ENCODE assay signal across 8 mouse cellular contexts in the genomic region with DNA sequence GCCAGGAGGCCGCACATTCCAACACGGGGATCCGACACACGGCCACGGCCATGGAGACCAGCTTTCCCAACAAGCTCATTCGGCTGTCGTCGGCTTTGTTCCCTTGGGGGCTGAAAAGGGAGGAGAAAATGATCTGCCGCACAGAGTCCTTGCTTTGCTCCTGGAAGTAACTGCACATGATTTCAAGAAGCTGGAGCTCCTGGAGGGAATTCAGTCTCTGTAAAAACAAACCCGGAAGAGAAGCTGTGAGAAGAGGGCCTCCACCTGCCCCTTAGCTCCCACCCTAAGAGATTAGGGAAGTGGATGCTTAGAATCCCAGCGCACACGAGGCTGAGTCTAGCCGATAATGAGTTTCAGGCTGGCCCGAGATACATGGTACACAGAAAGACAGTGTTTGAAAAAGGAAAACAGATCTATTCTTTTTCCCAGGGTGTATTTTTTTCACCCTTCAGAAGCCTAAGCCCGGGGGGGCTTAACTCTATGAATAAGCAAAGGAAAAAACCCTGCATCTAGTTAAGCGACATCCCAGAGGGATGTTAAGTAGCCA. TPM values are rescaled to one million over a fixed set of nuclear protein-coding genes. Genes with fewer than 3 reads are reported as not detected.
DNase-seq lines count a peak whose midpoint lies in the region; ATAC-seq and TF ChIP-seq lines count a peak whose summit lies in the region.

No protein-coding gene starts in this region.

- peak overlapping the region; percentile 64 to 92; a peak in 3 of 4 replicates for H3K27ac ChIP-seq in heart, embryonic 14.5 days (replicated peaks in 1 of 2; ENCODE audit: control insufficient read depth in 1 of 2, insufficient read depth in 1 of 2, low read depth in 2 of 2, low read length in 2 of 2)
- peak overlapping the region; percentile 89 for H3K27ac ChIP-seq in heart, postnatal 0 days (ENCODE audit: low read depth)

- no peak for TF ChIP-seq EP300 in heart, postnatal 0 days (IDR thresholded peaks at IDR 0.05; ENCODE audit: low read depth)

- H3K27me3 ChIP-seq in heart, embryonic 14.5 days (ENCODE audit: control insufficient read depth, insufficient read depth, low read length) = no peaks in the 10 kb centered on the region
- no peaks in the 10 kb centered on the region for H3K27me3 ChIP-seq in heart, postnatal 0 days (ENCODE audit: control insufficient read depth, insufficient read depth, low read length)

- peaks cover 78% of the 10 kb centered on the region for H3K36me3 ChIP-seq in heart, embryonic 14.5 days (ENCODE audit: control insufficient read depth, insufficient read depth, low read length)
- H3K36me3 ChIP-seq in heart, postnatal 0 days (replicated peaks; ENCODE audit: control insufficient read depth, insufficient read depth, low read length) = peaks cover 56% of the 10 kb centered on the region

- no peak for TF ChIP-seq CTCF in heart, postnatal 0 days (IDR thresholded peaks at IDR 0.05; ENCODE audit: low read depth)

- H3K4me2 ChIP-seq in heart, embryonic 14.5 days (ENCODE audit: low read length) = peak overlapping the region; percentile 94
- peak overlapping the region; percentile 93 for H3K4me2 ChIP-seq in heart, postnatal 0 days (ENCODE audit: low read depth, low read length)

- H3K4me3 ChIP-seq in heart, embryonic 14.5 days (ENCODE audit: control insufficient read depth in 1 of 2, insufficient read depth in 1 of 2, low read depth in 1 of 2, low read length in 2 of 2) = peak overlapping the region; percentile 61 to 84
- peak overlapping the region; percentile 83 for H3K4me3 ChIP-seq in heart, postnatal 0 days (ENCODE audit: low read depth, low read length)

- H3K4me1 ChIP-seq in heart, embryonic 14.5 days (ENCODE audit: control insufficient read depth in 2 of 2, insufficient read depth in 2 of 2, low read length in 2 of 2) = peaks cover 6 to 14% of the 10 kb centered on the region in 2 experiments
- peaks cover 10% of the 10 kb centered on the region for H3K4me1 ChIP-seq in heart, postnatal 0 days (ENCODE audit: control insufficient read depth, insufficient read depth)

- no peaks in the 10 kb centered on the region for H3K9me3 ChIP-seq in heart, embryonic 14.5 days (ENCODE audit: control insufficient read depth, low read length)
- H3K9me3 ChIP-seq in heart, postnatal 0 days (replicated peaks; ENCODE audit: control insufficient read depth, low read length) = no peaks in the 10 kb centered on the region

- ATAC-seq in heart, embryonic 14.5 days (ENCODE audit: insufficient number of reproducible peaks, insufficient read depth, low FRiP score, low read depth) = no peak
- ATAC-seq in heart, postnatal 0 days (ENCODE audit: insufficient read depth, low read depth) = no peak
- 0 out of 2 replicates have a peak, but pooled peaks have one; percentile 38 for ATAC-seq in megakaryocyte-erythroid progenitor cell, adult 5-6 weeks (replicated peaks; ENCODE audit: low FRiP score, low TSS enrichment, poor library complexity, severe bottlenecking)
- no peak for ATAC-seq in monocyte, adult 5-6 weeks (replicated peaks; ENCODE audit: insufficient number of reproducible peaks, low FRiP score, low TSS enrichment, poor library complexity, severe bottlenecking)

- 2% methylated on average over 16 of the region's 16 CpGs for WGBS in heart, embryonic 14.5 days
- WGBS in heart, postnatal 0 days = 3% methylated on average over 16 of the region's 16 CpGs

- peak overlapping the region; percentile 91 for H3K9ac ChIP-seq in heart, embryonic 14.5 days (ENCODE audit: low read length)
- H3K9ac ChIP-seq in heart, postnatal 0 days (replicated peaks; ENCODE audit: low read depth, low read length) = peak overlapping the region; percentile 81

- DNase-seq in heart, adult 9 months (ENCODE audit: low spot score in 2 of 2) = no peak
- peak; percentile 25 for DNase-seq in ZHBTc4 (ENCODE audit: low read depth, low spot score)
- peak; percentile 18 for DNase-seq in heart, postnatal 0 days (ENCODE audit: low spot score)
- DNase-seq in spleen, postnatal 36 days (ENCODE audit: low spot score in 2 of 2) = no peak
- DNase-seq in right cerebral cortex, postnatal 14 days = no peak

RNA-seq across cellular contexts. Expression of a gene that starts 0.9 kb away (rescaled TPM):
- 17.7 and 18.4 TPM in 2 replicates for polyA plus RNA-seq in heart, embryonic 14.5 days (2014; fragmentation: Nextera tagmentation; extraction: Ambion mirVana)
- 34.3 and 45.3 TPM in 2 replicates for total RNA-seq in heart, postnatal 0 days (2014; rRNA removed; ENCODE audit: low replicate concordance)
- polyA plus RNA-seq in heart, postnatal 0 days (2015; fragmentation: Nextera tagmentation; extraction: Ambion mirVana) = 15.4 and 15.8 TPM in 2 replicates
- 60.6 and 64.4 TPM in 2 replicates for total RNA-seq in megakaryocyte-erythroid progenitor cell, adult 5-6 weeks (2014; fragmentation: Nextera tagmentation)
- total RNA-seq in megakaryocyte-erythroid progenitor cell, adult 5-6 weeks (2017) = 10.5 and 23.6 TPM in 2 replicates
- 7.4 to 12.5 TPM (median 10.3 TPM) in 3 replicates for total RNA-seq in monocyte, adult 5-6 weeks (2017)

RNA-seq across cellular contexts. Expression of a gene that starts 14.8 kb away (rescaled TPM):
- polyA plus RNA-seq in heart, embryonic 14.5 days (2014; fragmentation: Nextera tagmentation; extraction: Ambion mirVana) = 58.7 and 60.1 TPM in 2 replicates
- total RNA-seq in heart, postnatal 0 days (2014; rRNA removed; ENCODE audit: low replicate concordance) = 56.0 and 104 TPM in 2 replicates
- polyA plus RNA-seq in heart, postnatal 0 days (2015; fragmentation: Nextera tagmentation; extraction: Ambion mirVana) = 58.5 and 63.3 TPM in 2 replicates
- total RNA-seq in megakaryocyte-erythroid progenitor cell, adult 5-6 weeks (2014; fragmentation: Nextera tagmentation) = 70.6 and 74.5 TPM in 2 replicates
- total RNA-seq in megakaryocyte-erythroid progenitor cell, adult 5-6 weeks (2017) = 23.2 and 40.8 TPM in 2 replicates
- total RNA-seq in monocyte, adult 5-6 weeks (2017) = 22.5 to 39.9 TPM (median 33.8 TPM) in 3 replicates

RNA-seq across cellular contexts. Expression of a gene that starts 20.8 kb away (rescaled TPM):
- polyA plus RNA-seq in heart, embryonic 14.5 days (2014; fragmentation: Nextera tagmentation; extraction: Ambion mirVana) = 0.07 TPM in 1 of 2 replicates, not detected in the other
- total RNA-seq in heart, postnatal 0 days (2014; rRNA removed; ENCODE audit: low replicate concordance) = 3.3 TPM in 1 of 2 replicates, not detected in the other
- polyA plus RNA-seq in heart, postnatal 0 days (2015; fragmentation: Nextera tagmentation; extraction: Ambion mirVana) = 0.04 TPM in 1 of 2 replicates, not detected in the other
- total RNA-seq in megakaryocyte-erythroid progenitor cell, adult 5-6 weeks (2014; fragmentation: Nextera tagmentation) = not detected in 2 replicates
- not detected in 2 replicates for total RNA-seq in megakaryocyte-erythroid progenitor cell, adult 5-6 weeks (2017)
- not detected in 3 replicates for total RNA-seq in monocyte, adult 5-6 weeks (2017)

RNA-seq across cellular contexts. Expression of a gene that starts 42.9 kb away (rescaled TPM):
- 0.09 and 0.18 TPM in 2 replicates for polyA plus RNA-seq in heart, embryonic 14.5 days (2014; fragmentation: Nextera tagmentation; extraction: Ambion mirVana)
- not detected in 2 replicates for total RNA-seq in heart, postnatal 0 days (2014; rRNA removed; ENCODE audit: low replicate concordance)
- polyA plus RNA-seq in heart, postnatal 0 days (2015; fragmentation: Nextera tagmentation; extraction: Ambion mirVana) = not detected in 2 replicates
- not detected in 2 replicates for total RNA-seq in megakaryocyte-erythroid progenitor cell, adult 5-6 weeks (2014; fragmentation: Nextera tagmentation)
- total RNA-seq in megakaryocyte-erythroid progenitor cell, adult 5-6 weeks (2017) = not detected in 2 replicates
- not detected in 3 replicates for total RNA-seq in monocyte, adult 5-6 weeks (2017)

RNA-seq across cellular contexts. Expression of a gene that starts 44.4 kb away (rescaled TPM):
- 1.1 and 1.6 TPM in 2 replicates for polyA plus RNA-seq in heart, embryonic 14.5 days (2014; fragmentation: Nextera tagmentation; extraction: Ambion mirVana)
- total RNA-seq in heart, postnatal 0 days (2014; rRNA removed; ENCODE audit: low replicate concordance) = 7.0 and 8.2 TPM in 2 replicates
- polyA plus RNA-seq in heart, postnatal 0 days (2015; fragmentation: Nextera tagmentation; extraction: Ambion mirVana) = 1.2 and 1.3 TPM in 2 replicates
- total RNA-seq in megakaryocyte-erythroid progenitor cell, adult 5-6 weeks (2014; fragmentation: Nextera tagmentation) = 3.5 and 4.4 TPM in 2 replicates
- 2.8 and 3.7 TPM in 2 replicates for total RNA-seq in megakaryocyte-erythroid progenitor cell, adult 5-6 weeks (2017)
- total RNA-seq in monocyte, adult 5-6 weeks (2017) = 1.4 to 2.9 TPM (median 1.9 TPM) in 3 replicates

Comparison
In these comparisons a context has a peak if more than half of its experiments do, and no peak if none do; other contexts are left out.
1. DNase-seq: peak in ZHBTc4 (single experiment) and heart, postnatal 0 days (single experiment); none in heart, adult 9 months (0 of 2), spleen, postnatal 36 days (0 of 2) and right cerebral cortex, postnatal 14 days (single experiment).